Mouse (Mus musculus) right cerebral cortex, postnatal 10 days (tissue): Measurements from ENCODE around the gene Olfr1214.
"Not testable (repeated sequence)": the region's sequence is repeated elsewhere in the genome, so short reads cannot be mapped to it uniquely, and the experiment has no call there.

Source experiments
- DNase-seq, 2 experiments: peaks; one replicate each; pipeline ENCODE4 v3.0.0; 2021; ENCODE audit warnings: low spot score in 2 of 2

Gene Olfr1214

GRCm38 (mm10) chr2:88992553-88992952 is at the start of gene Olfr1214:
TSS of gene Olfr1214 (minus strand) at chr2:88992653.
- DNase-seq = no peak

DNA sequence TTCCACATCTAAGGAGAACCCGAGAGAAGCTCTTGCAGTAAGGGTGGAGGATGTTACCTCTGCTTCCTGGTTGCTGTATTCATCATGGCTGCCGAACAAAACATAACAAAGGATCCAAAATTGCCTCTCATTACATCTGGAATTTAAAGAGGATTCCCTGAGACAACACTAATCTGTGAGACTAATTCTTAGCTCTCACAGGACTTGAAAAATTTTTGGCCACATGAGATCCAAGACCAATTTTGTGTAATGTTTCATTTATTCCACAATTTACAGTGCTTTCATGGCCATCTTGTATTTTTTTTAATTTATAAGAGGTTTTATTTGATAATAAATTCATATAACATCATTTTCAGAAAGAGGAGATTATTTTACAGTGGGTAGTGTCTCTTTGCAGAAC is 39.5 kb upstream of the Olfr1214 start, which contains the start of gene Olfr1217:
Olfr1217 (minus strand) TSS at position 101 of the 400 bp plus-strand sequence.
- no peak for DNase-seq

GRCm38 (mm10) chr2:89021436-89021835 is 29.0 kb upstream of the Olfr1214 start:
- DNase-seq = not testable (repeated sequence)

DNA sequence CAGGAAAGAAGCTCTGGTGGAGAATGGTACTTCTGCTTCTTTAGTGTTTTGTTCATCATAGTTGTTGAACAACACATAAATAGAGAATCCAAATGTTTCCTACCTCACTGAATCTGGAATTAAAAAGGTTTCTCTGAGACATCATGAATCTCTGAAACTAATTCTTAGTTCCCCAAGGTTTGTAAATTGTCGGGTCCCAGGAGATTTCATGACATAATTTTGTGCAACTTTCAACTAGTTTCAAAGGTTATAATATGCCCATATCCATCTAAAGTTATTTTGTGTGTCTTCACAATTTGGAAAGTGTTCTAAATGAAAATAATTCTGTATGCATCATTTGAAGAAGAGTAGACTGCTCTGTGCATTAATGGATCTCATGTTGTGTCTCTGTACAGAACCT is 25.8 kb upstream of the Olfr1214 start, which contains the start of gene Olfr1216:
Olfr1216 (minus strand) TSS at position 101 of the 400 bp plus-strand sequence.
- DNase-seq = no peak

- DNase-seq = no peak
These were observed 14.4 kb upstream of the Olfr1214 start, which contains the start of gene Olfr1215 for GRCm38 (mm10) chr2:89006873-89007272. TSS of gene Olfr1215 (minus strand) at chr2:89006973.

GRCm38 (mm10) chr2:88980181-88980580 is 12.3 kb downstream of the Olfr1214 start, which contains the start of gene Gm13762:
TSS of gene Gm13762 (minus strand) at chr2:88980281.
- no peak for DNase-seq

- no peak for DNase-seq
These were observed 38.8 kb downstream of the Olfr1214 start, which contains the start of gene Olfr1212 for GRCm38 (mm10) chr2:88953669-88954068. TSS of gene Olfr1212 (plus strand) at chr2:88953969.

GRCm38 (mm10) chr2:88938011-88938410 is 54.4 kb downstream of the Olfr1214 start, which contains the start of gene Olfr1211:
TSS of gene Olfr1211 (minus strand) at chr2:88938111.
- no peak for DNase-seq
